Mouse (Mus musculus): ENCODE results near the gene Far2. TPM values are rescaled to one million over a fixed set of nuclear protein-coding genes. Genes with fewer than 3 reads are reported as not detected.
"Not testable (repeated sequence)": the region's sequence is repeated elsewhere in the genome, so short reads cannot be mapped to it uniquely, and the experiment has no call there.

Gene Far2
- total RNA-seq, 2 experiments from 2014 or later = 19.6 to 20.1 TPM

- DNase-seq (ENCODE audit: low spot score in 2 of 2) = no peak
- intact Hi-C loops (cut with DNase I) = no loop called here
Measured at GRCm38 (mm10) chr6:148110996-148111633, 64.1 kb downstream of the Far2 start.

GRCm38 (mm10) chr6:148116371-148116770 lies 69.3 kb downstream of the Far2 start:
- no peak for DNase-seq (ENCODE audit: low spot score in 2 of 2)
- intact Hi-C loops (cut with DNase I) = no loop called here

- DNase-seq (ENCODE audit: low spot score in 2 of 2) = no peak
- intact Hi-C loops (cut with DNase I) = no loop called here
Measured at GRCm38 (mm10) chr6:148116907-148117306, 69.8 kb downstream of the Far2 start.

GRCm38 (mm10) chr6:148117696-148118095 lies 70.6 kb downstream of the Far2 start:
- intact Hi-C loops (cut with DNase I) = no loop called here
- DNase-seq (ENCODE audit: low spot score in 2 of 2) = no peak

GRCm38 (mm10) chr6:148120703-148121102 lies 73.6 kb downstream of the Far2 start:
- intact Hi-C loops (cut with DNase I) = no loop called here

GRCm38 (mm10) chr6:148126851-148127250 lies 79.8 kb downstream of the Far2 start:
- peak; percentile 26 to 42 for DNase-seq (ENCODE audit: low spot score in 2 of 2)
- intact Hi-C loops (cut with DNase I) = not testable (repeated sequence)

More at GRCm38 (mm10) chr6:148120703-148121102, 73.6 kb downstream of the Far2 start:
- no peak for DNase-seq (ENCODE audit: low spot score in 2 of 2)

- intact Hi-C loops (cut with DNase I) = no loop called here
- no peak for DNase-seq (ENCODE audit: low spot score in 2 of 2)
Measured at GRCm38 (mm10) chr6:148132314-148132713, 85.3 kb downstream of the Far2 start.

- intact Hi-C loops (cut with DNase I) = no loop called here
- DNase-seq (ENCODE audit: low spot score in 2 of 2) = no peak
Measured at GRCm38 (mm10) chr6:148133536-148133935, 86.5 kb downstream of the Far2 start.

- peak; percentile 74 to 82 for DNase-seq (ENCODE audit: low spot score in 2 of 2)
- intact Hi-C loops (cut with DNase I) = loop anchor here (5.0 kb wide), 1 partner anchor 134 kb away; no protein-coding TSS in a partner anchor
Measured at GRCm38 (mm10) chr6:148135769-148136382, 88.8 kb downstream of the Far2 start.

GRCm38 (mm10) chr6:148139288-148139995 lies 92.4 kb downstream of the Far2 start:
- intact Hi-C loops (cut with DNase I) = loop anchor here (5.0 kb wide), 1 partner anchor 137 kb away; no protein-coding TSS in a partner anchor
- DNase-seq (ENCODE audit: low spot score in 2 of 2) = no peak

GRCm38 (mm10) chr6:148141874-148142273 lies 94.8 kb downstream of the Far2 start:
- intact Hi-C loops (cut with DNase I) = no loop called here
- DNase-seq (ENCODE audit: low spot score in 2 of 2) = no peak

GRCm38 (mm10) chr6:148142421-148142820 lies 95.4 kb downstream of the Far2 start:
- intact Hi-C loops (cut with DNase I) = no loop called here
- DNase-seq (ENCODE audit: low spot score in 2 of 2) = no peak

- DNase-seq (ENCODE audit: low spot score in 2 of 2); intact Hi-C loops (cut with DNase I): not testable (repeated sequence)
Measured at GRCm38 (mm10) chr6:148152305-148152704, 105.2 kb downstream of the Far2 start.

- intact Hi-C loops (cut with DNase I) = no loop called here
- no peak for DNase-seq (ENCODE audit: low spot score in 2 of 2)
Measured at GRCm38 (mm10) chr6:148172904-148173303, 125.8 kb downstream of the Far2 start.

GRCm38 (mm10) chr6:148185694-148186093 lies 138.6 kb downstream of the Far2 start:
- DNase-seq (ENCODE audit: low spot score in 2 of 2) = no peak
- intact Hi-C loops (cut with DNase I) = no loop called here

GRCm38 (mm10) chr6:148193972-148194701 lies 147.1 kb downstream of the Far2 start:
- intact Hi-C loops (cut with DNase I) = no loop called here
- no peak for DNase-seq (ENCODE audit: low spot score in 2 of 2)

GRCm38 (mm10) chr6:148199177-148199576 lies 152.1 kb downstream of the Far2 start:
- no peak for DNase-seq (ENCODE audit: low spot score in 2 of 2)
- intact Hi-C loops (cut with DNase I) = no loop called here

GRCm38 (mm10) chr6:148199729-148200128 lies 152.7 kb downstream of the Far2 start:
- intact Hi-C loops (cut with DNase I) = loop anchor here (10.0 kb wide), 1 partner anchor 1105 kb away; the partner anchor contains the start of gene Resf1

GRCm38 (mm10) chr6:148205134-148205533 lies 158.1 kb downstream of the Far2 start:
- intact Hi-C loops (cut with DNase I) = loop anchor here (10.0 kb wide), 1 partner anchor 1100 kb away; the partner anchor contains the start of gene Resf1
- no peak for DNase-seq (ENCODE audit: low spot score in 2 of 2)

More at GRCm38 (mm10) chr6:148199729-148200128, 152.7 kb downstream of the Far2 start:
- DNase-seq (ENCODE audit: low spot score in 2 of 2) = no peak

GRCm38 (mm10) chr6:148207522-148207921 lies 160.5 kb downstream of the Far2 start:
- DNase-seq (ENCODE audit: low spot score in 2 of 2) = no peak
- intact Hi-C loops (cut with DNase I) = loop anchor here (10.0 kb wide), 1 partner anchor 1097 kb away; the partner anchor contains the start of gene Resf1
